Mouse (Mus musculus): ENCODE data around the gene Pdp2.

- TF ChIP-seq CTCF (IDR thresholded peaks at IDR 0.05; ENCODE audit: control insufficient read depth, insufficient read depth, low read length) (no peak), POLR2A (IDR thresholded peaks at IDR 0.05; ENCODE audit: borderline replicate concordance, control insufficient read depth, low read depth, low read length) (no peak)
Measured at GRCm38 (mm10) chr8:104611613-104612012, 20.4 kb downstream of the Pdp2 start.
